21 mouse cellular contexts compared by ENCODE assay signal in the genomic region with DNA sequence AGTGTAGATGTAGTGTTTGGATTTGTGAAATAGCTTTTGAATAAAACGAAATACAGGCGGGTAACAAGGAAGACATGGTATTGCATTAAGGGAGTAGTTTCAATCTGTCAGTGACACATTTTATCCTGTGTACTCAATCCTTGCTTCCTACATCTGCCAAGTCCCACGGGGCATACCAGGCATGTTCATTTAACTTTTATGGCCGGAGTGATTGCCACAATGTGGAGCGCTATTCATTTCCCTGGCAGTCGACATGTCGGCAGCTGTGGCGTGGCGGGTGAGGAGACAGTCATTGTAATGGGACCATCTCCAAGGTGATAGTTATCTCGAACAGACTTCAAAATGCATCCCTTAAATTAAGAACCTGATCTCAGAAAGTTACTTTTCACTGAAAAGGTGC.
DNase-seq lines count a peak whose midpoint lies in the region; ATAC-seq and TF ChIP-seq lines count a peak whose summit lies in the region.
"Had no signal": no experiment of that assay in that cellular context is flagged by ENCODE, and none has a peak within 500 bp of the region (broad histone marks: within the 10 kb centered on the region; RNA-seq: fewer than 3 reads in every experiment).

No protein-coding gene starts in this region.

- peak; percentile 10 for DNase-seq in cerebellum, adult 9-11 months
- no peak for DNase-seq in cerebellum, adult 8-10 months
- peak; percentile 31 for DNase-seq in midbrain, postnatal 0 days (ENCODE audit: low spot score)
- peak; percentile 27 for DNase-seq in gonadal fat pad, adult 2 months (ENCODE audit: low read depth)
- no peak for DNase-seq in adipocyte (ENCODE audit: low spot score)
- no peak for DNase-seq in kidney, postnatal 14 days
- DNase-seq: adrenal gland, adult 8-10 months; kidney, postnatal 25 days; liver, embryonic 13.5 days; spleen, adult 18-20 months; thymus, postnatal 14 days had no signal

- no peaks in the 10 kb centered on the region for H3K4me1 ChIP-seq in midbrain, postnatal 0 days (ENCODE audit: insufficient read depth, low read length)
- H3K4me1 ChIP-seq in midbrain, embryonic 13.5 days (replicated peaks) = peaks cover 10% of the 10 kb centered on the region
- H3K4me1 ChIP-seq in neural tube, embryonic 12.5 days = peaks cover 15% of the 10 kb centered on the region
- H3K4me1 ChIP-seq: embryonic facial prominence, embryonic 13.5 days; heart, embryonic 12.5 days; intestine, embryonic 15.5 days; limb, embryonic 12.5 days; liver, embryonic 13.5 days; lung, embryonic 15.5 days had no signal

- no peaks in the 10 kb centered on the region for H3K9me3 ChIP-seq in midbrain, postnatal 0 days (ENCODE audit: low read length)
- H3K9me3 ChIP-seq in midbrain, embryonic 13.5 days = no peaks in the 10 kb centered on the region
- no peaks in the 10 kb centered on the region for H3K9me3 ChIP-seq in neural tube, embryonic 12.5 days
- H3K9me3 ChIP-seq: embryonic facial prominence, embryonic 13.5 days; heart, embryonic 12.5 days; intestine, embryonic 15.5 days; limb, embryonic 12.5 days; liver, embryonic 13.5 days; lung, embryonic 15.5 days had no signal

- H3K9ac ChIP-seq in midbrain, postnatal 0 days (replicated peaks; ENCODE audit: low read length, poor library complexity, severe bottlenecking) = no peak overlapping the region
- H3K9ac ChIP-seq in midbrain, embryonic 13.5 days (replicated peaks) = no peak overlapping the region
- no peak overlapping the region for H3K9ac ChIP-seq in neural tube, embryonic 12.5 days
- H3K9ac ChIP-seq: embryonic facial prominence, embryonic 13.5 days; heart, embryonic 12.5 days; intestine, embryonic 15.5 days; limb, embryonic 12.5 days; liver, embryonic 13.5 days; lung, embryonic 15.5 days had no signal

- no peak for ATAC-seq in midbrain, postnatal 0 days (ENCODE audit: low FRiP score)
- no peak for ATAC-seq in midbrain, embryonic 13.5 days
- peak; percentile 75 for ATAC-seq in neural tube, embryonic 12.5 days (ENCODE audit: low FRiP score, low read depth)
- ATAC-seq: intestine, embryonic 15.5 days had no signal

- H3K36me3 ChIP-seq in midbrain, postnatal 0 days (ENCODE audit: insufficient read depth, low read length) = no peaks in the 10 kb centered on the region
- no peaks in the 10 kb centered on the region for H3K36me3 ChIP-seq in midbrain, embryonic 13.5 days
- no peaks in the 10 kb centered on the region for H3K36me3 ChIP-seq in neural tube, embryonic 12.5 days
- H3K36me3 ChIP-seq: embryonic facial prominence, embryonic 13.5 days; heart, embryonic 12.5 days; intestine, embryonic 15.5 days; limb, embryonic 12.5 days; liver, embryonic 13.5 days; lung, embryonic 15.5 days had no signal

- no peak overlapping the region for H3K27ac ChIP-seq in midbrain, postnatal 0 days (ENCODE audit: low read depth, low read length)
- no peak overlapping the region for H3K27ac ChIP-seq in midbrain, embryonic 13.5 days
- no peak overlapping the region for H3K27ac ChIP-seq in neural tube, embryonic 12.5 days
- H3K27ac ChIP-seq: embryonic facial prominence, embryonic 13.5 days; intestine, embryonic 15.5 days; left cerebral cortex, adult 2 months; limb, embryonic 12.5 days; liver, embryonic 13.5 days; lung, embryonic 15.5 days; macrophage had no signal

- TF ChIP-seq CTCF in midbrain, postnatal 0 days (IDR thresholded peaks at IDR 0.05) = no peak

- H3K4me2 ChIP-seq in midbrain, postnatal 0 days (ENCODE audit: low read depth, low read length, poor library complexity, severe bottlenecking) = no peak overlapping the region
- no peak overlapping the region for H3K4me2 ChIP-seq in midbrain, embryonic 13.5 days (replicated peaks)
- peak overlapping the region; percentile 14; the same call in 1 of the 2 replicates for H3K4me2 ChIP-seq in neural tube, embryonic 12.5 days (replicated peaks)
- H3K4me2 ChIP-seq: embryonic facial prominence, embryonic 13.5 days; heart, embryonic 12.5 days; intestine, embryonic 15.5 days; limb, embryonic 12.5 days; liver, embryonic 13.5 days; lung, embryonic 15.5 days had no signal

- WGBS in midbrain, postnatal 0 days = 68% methylated on average over 10 of the region's 10 CpGs
- WGBS in midbrain, embryonic 13.5 days = 67% methylated on average over 10 of the region's 10 CpGs
- WGBS in neural tube, embryonic 12.5 days = 32% methylated on average over 10 of the region's 10 CpGs

- no peak overlapping the region for H3K4me3 ChIP-seq in midbrain, postnatal 0 days (ENCODE audit: low read depth, low read length)
- no peak overlapping the region for H3K4me3 ChIP-seq in midbrain, embryonic 13.5 days (replicated peaks)
- no peak overlapping the region for H3K4me3 ChIP-seq in neural tube, embryonic 12.5 days
- H3K4me3 ChIP-seq: embryonic facial prominence, embryonic 13.5 days; heart, embryonic 12.5 days; intestine, embryonic 15.5 days; left cerebral cortex, adult 2 months; limb, embryonic 12.5 days; liver, embryonic 13.5 days; lung, embryonic 15.5 days had no signal

- no peaks in the 10 kb centered on the region for H3K27me3 ChIP-seq in midbrain, postnatal 0 days (ENCODE audit: insufficient read depth, low read length)
- H3K27me3 ChIP-seq in midbrain, embryonic 13.5 days = no peaks in the 10 kb centered on the region
- H3K27me3 ChIP-seq in neural tube, embryonic 12.5 days (replicated peaks) = no peaks in the 10 kb centered on the region
- H3K27me3 ChIP-seq: CH12.LX; embryonic facial prominence, embryonic 13.5 days; heart, embryonic 12.5 days; intestine, embryonic 15.5 days; limb, embryonic 12.5 days; liver, embryonic 13.5 days; lung, embryonic 15.5 days had no signal

Comparison
In these comparisons a context has a peak if more than half of its experiments do, and no peak if none do; other contexts are left out.
1. DNase-seq: peak in cerebellum, adult 9-11 months (single experiment), midbrain, postnatal 0 days (single experiment) and gonadal fat pad, adult 2 months (single experiment); none in cerebellum, adult 8-10 months (single experiment), adipocyte (single experiment) and kidney, postnatal 14 days (single experiment).